Mouse (Mus musculus): Measurements from ENCODE around the gene Lilra5. TPM values are rescaled to one million over a fixed set of nuclear protein-coding genes. Genes with fewer than 3 reads are reported as not detected.

The Lilra5 gene
- polyA plus RNA-seq, 1 experiment from 2014 or later, result 2.2 TPM

- 55% methylated on average over 5 of the region's 5 CpGs for WGBS (ENCODE audit: insufficient replicate concordance)
- TF ChIP-seq EP300 (IDR thresholded peaks at IDR 0.05; ENCODE audit: low read depth), result no peak
- TF ChIP-seq CTCF (IDR thresholded peaks at IDR 0.05; ENCODE audit: low read depth), result no peak
- Histone ChIP-seq H3K9ac (replicated peaks) (no peak overlapping the region), H3K27me3 (ENCODE audit: insufficient read depth, low read length) (no peaks in the 10 kb centered on the region), H3K27ac (ENCODE audit: low read depth) (no peak overlapping the region), H3K4me1 (ENCODE audit: insufficient read depth) (no peaks in the 10 kb centered on the region), H3K4me2 (ENCODE audit: low read depth, low read length) (no peak overlapping the region), H3K9me3 (ENCODE audit: low read length) (no peaks in the 10 kb centered on the region), H3K36me3 (replicated peaks; ENCODE audit: insufficient read depth, low read length) (no peaks in the 10 kb centered on the region), H3K4me3 (ENCODE audit: low read depth, low read length) (no peak overlapping the region)
- ATAC-seq (no peak), DNase-seq (no peak)
Observed at GRCm38 (mm10) chr7:4292638-4293037, 55.1 kb downstream of the Lilra5 start.

Other genes starting within 250 kb of the Lilra5 start
- gene Lair1, start 174.6 kb upstream of the Lilra5 start, polyA plus RNA-seq (2015; fragmentation: Nextera tagmentation; extraction: Ambion mirVana), result 5.0 and 5.3 TPM in 2 replicates
- gene Ttyh1, start 118.3 kb upstream of the Lilra5 start, polyA plus RNA-seq (2015; fragmentation: Nextera tagmentation; extraction: Ambion mirVana), result 1.9 and 3.2 TPM in 2 replicates
- gene Leng8, start 100.7 kb upstream of the Lilra5 start, polyA plus RNA-seq (2015; fragmentation: Nextera tagmentation; extraction: Ambion mirVana), result 9.1 and 9.7 TPM in 2 replicates
- 2.8 TPM in 2 replicates for gene Leng9, start 87.4 kb upstream of the Lilra5 start, polyA plus RNA-seq (2015; fragmentation: Nextera tagmentation; extraction: Ambion mirVana)
- 8.2 and 12.1 TPM in 2 replicates for gene Cdc42ep5, start 72.9 kb upstream of the Lilra5 start, polyA plus RNA-seq (2015; fragmentation: Nextera tagmentation; extraction: Ambion mirVana)
- gene Ncr1, start 100.0 kb downstream of the Lilra5 start, polyA plus RNA-seq (2015; fragmentation: Nextera tagmentation; extraction: Ambion mirVana), result 0.65 and 0.84 TPM in 2 replicates
- gene Gp6, start 160.0 kb downstream of the Lilra5 start, polyA plus RNA-seq (2015; fragmentation: Nextera tagmentation; extraction: Ambion mirVana), result 2.7 and 3.4 TPM in 2 replicates
- gene Rdh13, start 207.9 kb downstream of the Lilra5 start, polyA plus RNA-seq (2015; fragmentation: Nextera tagmentation; extraction: Ambion mirVana), result 7.0 and 7.8 TPM in 2 replicates
- 0.37 and 0.97 TPM in 2 replicates for gene Eps8l1, start 222.9 kb downstream of the Lilra5 start, polyA plus RNA-seq (2015; fragmentation: Nextera tagmentation; extraction: Ambion mirVana)